Mouse (Mus musculus): ENCODE measurements at regions not wholly inside any gene's neighbourhood (a gene's known extent, or its start where the extent isn't known, plus 50 kb on each side); places are given as distances from the start of the nearest gene placed in this dataset.

GRCm38 (mm10) chr4:54493074-54493473, 451.8 kb upstream of the Zfp462 start:
- no peak overlapping the region for H3K4me3 ChIP-seq (ENCODE audit: low read length)
- no peaks in the 10 kb centered on the region for H3K36me3 ChIP-seq (ENCODE audit: control insufficient read depth, insufficient read depth, low read length)
- ATAC-seq, result no peak
- H3K27me3 ChIP-seq (replicated peaks; ENCODE audit: control insufficient read depth, insufficient read depth, low read length), result no peaks in the 10 kb centered on the region
- no peak overlapping the region for H3K9ac ChIP-seq (ENCODE audit: low read depth, low read length)
- no peaks in the 10 kb centered on the region for H3K9me3 ChIP-seq (ENCODE audit: control insufficient read depth, low read length)
- no peak overlapping the region for H3K27ac ChIP-seq (ENCODE audit: low read length)
- WGBS, result 60% methylated on average over 6 of the region's 6 CpGs
- no peak overlapping the region for H3K4me2 ChIP-seq (ENCODE audit: low read depth, low read length)
- H3K4me1 ChIP-seq (ENCODE audit: control insufficient read depth, insufficient read depth, low read length), result no peaks in the 10 kb centered on the region

- H3K27me3 ChIP-seq (replicated peaks; ENCODE audit: control insufficient read depth, insufficient read depth, low read length), result no peaks in the 10 kb centered on the region
- H3K36me3 ChIP-seq (ENCODE audit: control insufficient read depth, insufficient read depth, low read length), result no peaks in the 10 kb centered on the region
- H3K4me1 ChIP-seq (ENCODE audit: control insufficient read depth, insufficient read depth, low read length), result no peaks in the 10 kb centered on the region
- H3K27ac ChIP-seq (ENCODE audit: low read length), result no peak overlapping the region
- H3K4me3 ChIP-seq (ENCODE audit: low read length), result no peak overlapping the region
- WGBS, result 94% methylated on average over 2 of the region's 2 CpGs
- H3K9ac ChIP-seq (ENCODE audit: low read depth, low read length), result no peak overlapping the region
- no peak overlapping the region for H3K4me2 ChIP-seq (ENCODE audit: low read depth, low read length)
- no peak for ATAC-seq
- no peaks in the 10 kb centered on the region for H3K9me3 ChIP-seq (ENCODE audit: control insufficient read depth, low read length)
Measured at GRCm38 (mm10) chr4:54497312-54497994, 447.4 kb upstream of the Zfp462 start.

- 91% methylated on average over 1 of the region's 1 CpGs for WGBS
Measured at GRCm38 (mm10) chr4:54515934-54516333, 428.9 kb upstream of the Zfp462 start.

GRCm38 (mm10) chr4:54523283-54523682, 421.6 kb upstream of the Zfp462 start:
- WGBS, result 64% methylated on average over 5 of the region's 5 CpGs
- no peak for ATAC-seq
- no peaks in the 10 kb centered on the region for H3K9me3 ChIP-seq (ENCODE audit: control insufficient read depth, low read length)
- H3K9ac ChIP-seq (ENCODE audit: low read depth, low read length), result no peak overlapping the region
- H3K27me3 ChIP-seq (replicated peaks; ENCODE audit: control insufficient read depth, insufficient read depth, low read length), result no peaks in the 10 kb centered on the region
- H3K4me1 ChIP-seq (ENCODE audit: control insufficient read depth, insufficient read depth, low read length), result no peaks in the 10 kb centered on the region
- no peaks in the 10 kb centered on the region for H3K36me3 ChIP-seq (ENCODE audit: control insufficient read depth, insufficient read depth, low read length)
- no peak overlapping the region for H3K27ac ChIP-seq (ENCODE audit: low read length)
- no peak overlapping the region for H3K4me3 ChIP-seq (ENCODE audit: low read length)
- H3K4me2 ChIP-seq (ENCODE audit: low read depth, low read length), result no peak overlapping the region

More at GRCm38 (mm10) chr4:54515934-54516333, 428.9 kb upstream of the Zfp462 start:
- no peaks in the 10 kb centered on the region for H3K9me3 ChIP-seq (ENCODE audit: control insufficient read depth, low read length)
- H3K36me3 ChIP-seq (ENCODE audit: control insufficient read depth, insufficient read depth, low read length), result no peaks in the 10 kb centered on the region
- no peaks in the 10 kb centered on the region for H3K27me3 ChIP-seq (replicated peaks; ENCODE audit: control insufficient read depth, insufficient read depth, low read length)
- ATAC-seq, result no peak
- H3K4me3 ChIP-seq (ENCODE audit: low read length), result no peak overlapping the region
- H3K27ac ChIP-seq (ENCODE audit: low read length), result no peak overlapping the region
- no peaks in the 10 kb centered on the region for H3K4me1 ChIP-seq (ENCODE audit: control insufficient read depth, insufficient read depth, low read length)
- H3K4me2 ChIP-seq (ENCODE audit: low read depth, low read length), result no peak overlapping the region
- no peak overlapping the region for H3K9ac ChIP-seq (ENCODE audit: low read depth, low read length)

- Histone ChIP-seq H3K4me3 (ENCODE audit: low read length) (no peak overlapping the region), H3K27me3 (replicated peaks; ENCODE audit: control insufficient read depth, insufficient read depth, low read length) (no peaks in the 10 kb centered on the region), H3K27ac (ENCODE audit: low read length) (no peak overlapping the region), H3K4me2 (ENCODE audit: low read depth, low read length) (no peak overlapping the region), H3K4me1 (ENCODE audit: control insufficient read depth, insufficient read depth, low read length) (no peaks in the 10 kb centered on the region), H3K9ac (ENCODE audit: low read depth, low read length) (no peak overlapping the region), H3K9me3 (ENCODE audit: control insufficient read depth, low read length) (no peaks in the 10 kb centered on the region), H3K36me3 (ENCODE audit: control insufficient read depth, insufficient read depth, low read length) (no peaks in the 10 kb centered on the region)
- 36% methylated on average over 5 of the region's 5 CpGs for WGBS
- ATAC-seq, result no peak
Measured at GRCm38 (mm10) chr4:54526003-54526586, 418.8 kb upstream of the Zfp462 start.

- no peak overlapping the region for H3K9ac ChIP-seq (ENCODE audit: low read depth, low read length)
- no peaks in the 10 kb centered on the region for H3K4me1 ChIP-seq (ENCODE audit: control insufficient read depth, insufficient read depth, low read length)
- no peak overlapping the region for H3K4me3 ChIP-seq (ENCODE audit: low read length)
- H3K9me3 ChIP-seq (ENCODE audit: control insufficient read depth, low read length), result no peaks in the 10 kb centered on the region
- 76% methylated on average over 2 of the region's 2 CpGs for WGBS
- ATAC-seq, result no peak
- H3K27ac ChIP-seq (ENCODE audit: low read length), result no peak overlapping the region
- no peaks in the 10 kb centered on the region for H3K36me3 ChIP-seq (ENCODE audit: control insufficient read depth, insufficient read depth, low read length)
- H3K27me3 ChIP-seq (replicated peaks; ENCODE audit: control insufficient read depth, insufficient read depth, low read length), result no peaks in the 10 kb centered on the region
- no peak overlapping the region for H3K4me2 ChIP-seq (ENCODE audit: low read depth, low read length)
Measured at GRCm38 (mm10) chr4:54527660-54528059, 417.2 kb upstream of the Zfp462 start.

- 81% methylated on average over 2 of the region's 2 CpGs for WGBS
- Histone ChIP-seq H3K9ac (ENCODE audit: low read depth, low read length) (no peak overlapping the region), H3K36me3 (ENCODE audit: control insufficient read depth, insufficient read depth, low read length) (no peaks in the 10 kb centered on the region), H3K9me3 (ENCODE audit: control insufficient read depth, low read length) (no peaks in the 10 kb centered on the region), H3K4me2 (ENCODE audit: low read depth, low read length) (no peak overlapping the region), H3K27ac (ENCODE audit: low read length) (no peak overlapping the region), H3K27me3 (replicated peaks; ENCODE audit: control insufficient read depth, insufficient read depth, low read length) (no peaks in the 10 kb centered on the region), H3K4me3 (ENCODE audit: low read length) (no peak overlapping the region), H3K4me1 (ENCODE audit: control insufficient read depth, insufficient read depth, low read length) (no peaks in the 10 kb centered on the region)
- ATAC-seq, result no peak
Measured at GRCm38 (mm10) chr4:54531739-54532138, 413.1 kb upstream of the Zfp462 start.

GRCm38 (mm10) chr4:54533846-54534245, 411.0 kb upstream of the Zfp462 start:
- WGBS, result 35% methylated on average over 2 of the region's 2 CpGs
- ATAC-seq, result peak; percentile 70

GRCm38 (mm10) chr4:54552864-54553618, 391.8 kb upstream of the Zfp462 start:
- H3K9ac ChIP-seq (ENCODE audit: low read depth, low read length), result no peak overlapping the region
- H3K27me3 ChIP-seq (replicated peaks; ENCODE audit: control insufficient read depth, insufficient read depth, low read length), result no peaks in the 10 kb centered on the region
- 83% methylated on average over 7 of the region's 7 CpGs for WGBS
- no peak for ATAC-seq
- H3K9me3 ChIP-seq (ENCODE audit: control insufficient read depth, low read length), result no peaks in the 10 kb centered on the region
- H3K4me3 ChIP-seq (ENCODE audit: low read length), result no peak overlapping the region
- H3K27ac ChIP-seq (ENCODE audit: low read length), result no peak overlapping the region
- H3K36me3 ChIP-seq (ENCODE audit: control insufficient read depth, insufficient read depth, low read length), result no peaks in the 10 kb centered on the region
- no peak overlapping the region for H3K4me2 ChIP-seq (ENCODE audit: low read depth, low read length)
- H3K4me1 ChIP-seq (ENCODE audit: control insufficient read depth, insufficient read depth, low read length), result no peaks in the 10 kb centered on the region

More at GRCm38 (mm10) chr4:54533846-54534245, 411.0 kb upstream of the Zfp462 start:
- H3K9ac ChIP-seq (ENCODE audit: low read depth, low read length), result no peak overlapping the region
- no peaks in the 10 kb centered on the region for H3K27me3 ChIP-seq (replicated peaks; ENCODE audit: control insufficient read depth, insufficient read depth, low read length)
- H3K9me3 ChIP-seq (ENCODE audit: control insufficient read depth, low read length), result no peaks in the 10 kb centered on the region
- H3K4me1 ChIP-seq (ENCODE audit: control insufficient read depth, insufficient read depth, low read length), result no peaks in the 10 kb centered on the region
- H3K4me2 ChIP-seq (ENCODE audit: low read depth, low read length), result no peak overlapping the region
- H3K4me3 ChIP-seq (ENCODE audit: low read length), result no peak overlapping the region
- no peak overlapping the region for H3K27ac ChIP-seq (ENCODE audit: low read length)
- no peaks in the 10 kb centered on the region for H3K36me3 ChIP-seq (ENCODE audit: control insufficient read depth, insufficient read depth, low read length)

All from intestine, embryonic 16.5 days (tissue).